21 mouse cellular contexts compared by ENCODE assay signal in genomic region chr4:138320711-138321110, GRCm38 (mm10). TPM values are rescaled to one million over a fixed set of nuclear protein-coding genes. Genes with fewer than 3 reads are reported as not detected.
DNase-seq lines count a peak whose midpoint lies in the region; ATAC-seq lines count a peak whose summit lies in the region.
"Had no signal": no experiment of that assay in that cellular context is flagged by ENCODE, and none has a peak within 500 bp of the region (broad histone marks: within the 10 kb centered on the region; RNA-seq: fewer than 3 reads in every experiment).

No protein-coding gene starts in this region.

- peak; percentile 69 for DNase-seq in heart, embryonic 10.5 days (ENCODE audit: low spot score)
- DNase-seq in lung, postnatal 25 days (ENCODE audit: low spot score): no peak
- no peak for DNase-seq in hindbrain, embryonic 11.5 days (ENCODE audit: low spot score)
- DNase-seq: adrenal gland, adult 2 months; adrenal gland, postnatal 25 days; cerebellum, adult 18-20 months; cerebellum, adult 9-11 months; cerebellum, postnatal 36 days; gastrocnemius, postnatal 10 days; heart, postnatal 10 days; heart, postnatal 4 days had no signal

- H3K4me1 ChIP-seq in heart, embryonic 10.5 days: peaks cover 35% of the 10 kb centered on the region
- peaks cover 20% of the 10 kb centered on the region for H3K4me1 ChIP-seq in heart, embryonic 11.5 days (ENCODE audit: control insufficient read depth, insufficient read depth, low read length)
- peaks cover 13% of the 10 kb centered on the region; the same call in 1 of the 2 replicates for H3K4me1 ChIP-seq in lung, embryonic 15.5 days
- peaks cover 12% of the 10 kb centered on the region; the same call in 1 of the 2 replicates for H3K4me1 ChIP-seq in stomach, embryonic 14.5 days (ENCODE audit: control insufficient read depth, insufficient read depth, low read length)
- H3K4me1 ChIP-seq in stomach, embryonic 16.5 days (ENCODE audit: control insufficient read depth, insufficient read depth, low read length): 0 out of 2 replicates have a peak, but pooled peaks cover 9% of the 10 kb centered on the region
- H3K4me1 ChIP-seq in hindbrain, embryonic 11.5 days (replicated peaks; ENCODE audit: control insufficient read depth, insufficient read depth, low read length): 0 out of 2 replicates have a peak, but pooled peaks cover 3% of the 10 kb centered on the region

- H3K9ac ChIP-seq in heart, embryonic 11.5 days (ENCODE audit: low read depth, low read length): no peak overlapping the region
- H3K9ac ChIP-seq in lung, embryonic 15.5 days: no peak overlapping the region
- H3K9ac ChIP-seq in stomach, embryonic 14.5 days (replicated peaks; ENCODE audit: low read depth, low read length): no peak overlapping the region
- H3K9ac ChIP-seq in stomach, embryonic 16.5 days (ENCODE audit: low read length): no peak overlapping the region
- H3K9ac ChIP-seq in hindbrain, embryonic 11.5 days (ENCODE audit: low read depth, low read length): no peak overlapping the region
- H3K9ac ChIP-seq: embryonic facial prominence, embryonic 15.5 days had no signal

- 65% methylated on average over 11 of the region's 11 CpGs for WGBS in heart, embryonic 10.5 days
- WGBS in heart, embryonic 11.5 days (ENCODE audit: insufficient replicate concordance): 61% methylated on average over 11 of the region's 11 CpGs
- WGBS in lung, embryonic 15.5 days: 34% methylated on average over 11 of the region's 11 CpGs
- WGBS in stomach, embryonic 14.5 days: 61% methylated on average over 11 of the region's 11 CpGs
- 57% methylated on average over 11 of the region's 11 CpGs for WGBS in stomach, embryonic 16.5 days
- WGBS in hindbrain, embryonic 11.5 days: 83% methylated on average over 11 of the region's 11 CpGs

- H3K4me3 ChIP-seq in heart, embryonic 10.5 days: no peak overlapping the region
- no peak overlapping the region for H3K4me3 ChIP-seq in heart, embryonic 11.5 days (ENCODE audit: low read depth, low read length)
- H3K4me3 ChIP-seq in lung, embryonic 15.5 days: no peak overlapping the region
- H3K4me3 ChIP-seq in stomach, embryonic 14.5 days (ENCODE audit: low read depth, low read length): no peak overlapping the region
- H3K4me3 ChIP-seq in stomach, embryonic 16.5 days (replicated peaks; ENCODE audit: low read length): no peak overlapping the region
- no peak overlapping the region for H3K4me3 ChIP-seq in hindbrain, embryonic 11.5 days (ENCODE audit: low read depth, low read length)
- H3K4me3 ChIP-seq: embryonic facial prominence, embryonic 15.5 days; erythroblast, embryonic 14.5 days; forebrain, embryonic 10.5 days; hindbrain, embryonic 13.5 days had no signal

- H3K9me3 ChIP-seq in heart, embryonic 10.5 days: no peaks in the 10 kb centered on the region
- H3K9me3 ChIP-seq in heart, embryonic 11.5 days (replicated peaks; ENCODE audit: control insufficient read depth, low read length): no peaks in the 10 kb centered on the region; the same call in 1 of the 2 replicates
- H3K9me3 ChIP-seq in lung, embryonic 15.5 days: no peaks in the 10 kb centered on the region
- H3K9me3 ChIP-seq in stomach, embryonic 14.5 days (ENCODE audit: control insufficient read depth, low read depth, low read length): no peaks in the 10 kb centered on the region
- no peaks in the 10 kb centered on the region for H3K9me3 ChIP-seq in stomach, embryonic 16.5 days (replicated peaks; ENCODE audit: control insufficient read depth, low read length)
- H3K9me3 ChIP-seq in hindbrain, embryonic 11.5 days (ENCODE audit: control insufficient read depth, low read length): no peaks in the 10 kb centered on the region
- H3K9me3 ChIP-seq: embryonic facial prominence, embryonic 15.5 days; forebrain, embryonic 10.5 days; hindbrain, embryonic 13.5 days had no signal

- ATAC-seq in heart, embryonic 11.5 days (replicated peaks; ENCODE audit: insufficient number of reproducible peaks, low FRiP score, low TSS enrichment): no peak
- ATAC-seq in lung, embryonic 15.5 days (ENCODE audit: borderline replicate concordance, extremely low read depth, low FRiP score, low TSS enrichment): no peak
- ATAC-seq in stomach, embryonic 14.5 days (ENCODE audit: insufficient number of reproducible peaks, insufficient read depth, low FRiP score, low read depth): no peak
- ATAC-seq in stomach, embryonic 16.5 days (ENCODE audit: insufficient read depth, low FRiP score): no peak
- no peak for ATAC-seq in hindbrain, embryonic 11.5 days (ENCODE audit: low FRiP score)
- ATAC-seq: forebrain, embryonic 14.5 days; hindbrain, postnatal 0 days had no signal

- peaks cover 18% of the 10 kb centered on the region for H3K36me3 ChIP-seq in heart, embryonic 10.5 days
- peaks cover 8% of the 10 kb centered on the region; the same call in 1 of the 2 replicates for H3K36me3 ChIP-seq in heart, embryonic 11.5 days (ENCODE audit: control insufficient read depth, insufficient read depth, low read length)
- H3K36me3 ChIP-seq in lung, embryonic 15.5 days: peaks cover 9% of the 10 kb centered on the region
- H3K36me3 ChIP-seq in stomach, embryonic 14.5 days (ENCODE audit: control insufficient read depth, insufficient read depth, low read length): no peaks in the 10 kb centered on the region
- H3K36me3 ChIP-seq in stomach, embryonic 16.5 days (ENCODE audit: control insufficient read depth, insufficient read depth, low read length): peaks cover 6% of the 10 kb centered on the region; the same call in 1 of the 2 replicates
- H3K36me3 ChIP-seq in hindbrain, embryonic 11.5 days (ENCODE audit: control insufficient read depth, insufficient read depth, low read length): no peaks in the 10 kb centered on the region

- 0 out of 2 replicates have a peak, but pooled peaks cover 4% of the 10 kb centered on the region for H3K27me3 ChIP-seq in heart, embryonic 10.5 days (ENCODE audit: insufficient read depth, poor library complexity, severe bottlenecking)
- H3K27me3 ChIP-seq in heart, embryonic 11.5 days (ENCODE audit: control insufficient read depth, insufficient read depth, low read length): no peaks in the 10 kb centered on the region; the same call in 1 of the 2 replicates
- no peaks in the 10 kb centered on the region for H3K27me3 ChIP-seq in lung, embryonic 15.5 days
- no peaks in the 10 kb centered on the region for H3K27me3 ChIP-seq in stomach, embryonic 14.5 days (ENCODE audit: control insufficient read depth, insufficient read depth, low read length)
- H3K27me3 ChIP-seq in stomach, embryonic 16.5 days (ENCODE audit: control insufficient read depth, insufficient read depth, low read length): no peaks in the 10 kb centered on the region
- H3K27me3 ChIP-seq in hindbrain, embryonic 11.5 days (ENCODE audit: control insufficient read depth, insufficient read depth, low read length): no peaks in the 10 kb centered on the region; the same call in 1 of the 2 replicates
- H3K27me3 ChIP-seq: embryonic facial prominence, embryonic 15.5 days; hindbrain, embryonic 13.5 days had no signal

- H3K27ac ChIP-seq in heart, embryonic 10.5 days: no peak overlapping the region
- no peak overlapping the region for H3K27ac ChIP-seq in heart, embryonic 11.5 days (ENCODE audit: low read depth, low read length)
- peak overlapping the region; percentile 39; the same call in 1 of the 2 replicates for H3K27ac ChIP-seq in lung, embryonic 15.5 days
- no peak overlapping the region; the same call in 1 of the 2 replicates for H3K27ac ChIP-seq in stomach, embryonic 14.5 days (ENCODE audit: low read length)
- H3K27ac ChIP-seq in stomach, embryonic 16.5 days (ENCODE audit: low read length): 0 out of 2 replicates have a peak overlapping the region, but pooled peaks have one; percentile 16
- H3K27ac ChIP-seq in hindbrain, embryonic 11.5 days (ENCODE audit: low read depth, low read length): no peak overlapping the region
- H3K27ac ChIP-seq: embryonic facial prominence, embryonic 15.5 days; forebrain, embryonic 10.5 days; hindbrain, embryonic 13.5 days; hindbrain, postnatal 0 days had no signal

- H3K4me2 ChIP-seq in heart, embryonic 11.5 days: no peak overlapping the region
- no peak overlapping the region for H3K4me2 ChIP-seq in lung, embryonic 15.5 days
- H3K4me2 ChIP-seq in stomach, embryonic 14.5 days (replicated peaks; ENCODE audit: low read depth, low read length): 0 out of 2 replicates have a peak overlapping the region, but pooled peaks have one; percentile 1
- H3K4me2 ChIP-seq in stomach, embryonic 16.5 days (ENCODE audit: low read depth, low read length): no peak overlapping the region
- no peak overlapping the region for H3K4me2 ChIP-seq in hindbrain, embryonic 11.5 days (replicated peaks; ENCODE audit: low read depth, low read length)
- H3K4me2 ChIP-seq: embryonic facial prominence, embryonic 15.5 days; hindbrain, embryonic 13.5 days had no signal

RNA-seq across cellular contexts. Expression of gene Pink1, which starts 5.4 kb away (rescaled TPM):
- polyA plus RNA-seq in heart, embryonic 10.5 days (2016; fragmentation: Nextera tagmentation; extraction: Ambion mirVana): 27.8 and 42.2 TPM in 2 replicates
- polyA plus RNA-seq in heart, embryonic 11.5 days (2014; fragmentation: Nextera tagmentation; extraction: Ambion mirVana): 22.9 and 30.9 TPM in 2 replicates
- 46.0 and 47.0 TPM in 2 replicates for polyA plus RNA-seq in lung, embryonic 15.5 days (2015; fragmentation: Nextera tagmentation; extraction: Ambion mirVana)
- polyA plus RNA-seq in stomach, embryonic 14.5 days (2014; fragmentation: Nextera tagmentation; extraction: Ambion mirVana): 24.1 and 29.6 TPM in 2 replicates
- polyA plus RNA-seq in stomach, embryonic 16.5 days (2015; fragmentation: Nextera tagmentation; extraction: Ambion mirVana): 33.0 and 34.2 TPM in 2 replicates
- polyA plus RNA-seq in hindbrain, embryonic 11.5 days (2014; fragmentation: Nextera tagmentation; extraction: Ambion mirVana): 19.9 and 24.5 TPM in 2 replicates

RNA-seq across cellular contexts. Expression of gene Ddost, which starts 16.2 kb away (rescaled TPM):
- polyA plus RNA-seq in heart, embryonic 10.5 days (2016; fragmentation: Nextera tagmentation; extraction: Ambion mirVana): 340 and 349 TPM in 2 replicates
- polyA plus RNA-seq in heart, embryonic 11.5 days (2014; fragmentation: Nextera tagmentation; extraction: Ambion mirVana): 269 and 310 TPM in 2 replicates
- 413 and 429 TPM in 2 replicates for polyA plus RNA-seq in lung, embryonic 15.5 days (2015; fragmentation: Nextera tagmentation; extraction: Ambion mirVana)
- 351 and 363 TPM in 2 replicates for polyA plus RNA-seq in stomach, embryonic 14.5 days (2014; fragmentation: Nextera tagmentation; extraction: Ambion mirVana)
- 418 and 440 TPM in 2 replicates for polyA plus RNA-seq in stomach, embryonic 16.5 days (2015; fragmentation: Nextera tagmentation; extraction: Ambion mirVana)
- polyA plus RNA-seq in hindbrain, embryonic 11.5 days (2014; fragmentation: Nextera tagmentation; extraction: Ambion mirVana): 214 and 227 TPM in 2 replicates

RNA-seq across cellular contexts. Expression of gene Cda, which starts 47.1 kb away (rescaled TPM):
- 4.5 and 5.2 TPM in 2 replicates for polyA plus RNA-seq in heart, embryonic 10.5 days (2016; fragmentation: Nextera tagmentation; extraction: Ambion mirVana)
- polyA plus RNA-seq in heart, embryonic 11.5 days (2014; fragmentation: Nextera tagmentation; extraction: Ambion mirVana): 6.9 and 7.6 TPM in 2 replicates
- polyA plus RNA-seq in lung, embryonic 15.5 days (2015; fragmentation: Nextera tagmentation; extraction: Ambion mirVana): 21.7 and 22.9 TPM in 2 replicates
- polyA plus RNA-seq in stomach, embryonic 14.5 days (2014; fragmentation: Nextera tagmentation; extraction: Ambion mirVana): 8.3 and 11.5 TPM in 2 replicates
- 12.6 and 14.9 TPM in 2 replicates for polyA plus RNA-seq in stomach, embryonic 16.5 days (2015; fragmentation: Nextera tagmentation; extraction: Ambion mirVana)
- 3.0 and 3.9 TPM in 2 replicates for polyA plus RNA-seq in hindbrain, embryonic 11.5 days (2014; fragmentation: Nextera tagmentation; extraction: Ambion mirVana)

Comparison
In these comparisons a context has a peak if more than half of its experiments do, and no peak if none do; other contexts are left out.
1. H3K27ac ChIP-seq: peak in lung, embryonic 15.5 days (single experiment) and stomach, embryonic 16.5 days (single experiment); none in heart, embryonic 10.5 days (single experiment), heart, embryonic 11.5 days (single experiment), stomach, embryonic 14.5 days (single experiment) and hindbrain, embryonic 11.5 days (single experiment).